Mouse (Mus musculus): ENCODE measurements at regions not wholly inside any gene's neighbourhood (a gene's known extent, or its start where the extent isn't known, plus 50 kb on each side); places are given as distances from the start of the nearest gene placed in this dataset.

DNA sequence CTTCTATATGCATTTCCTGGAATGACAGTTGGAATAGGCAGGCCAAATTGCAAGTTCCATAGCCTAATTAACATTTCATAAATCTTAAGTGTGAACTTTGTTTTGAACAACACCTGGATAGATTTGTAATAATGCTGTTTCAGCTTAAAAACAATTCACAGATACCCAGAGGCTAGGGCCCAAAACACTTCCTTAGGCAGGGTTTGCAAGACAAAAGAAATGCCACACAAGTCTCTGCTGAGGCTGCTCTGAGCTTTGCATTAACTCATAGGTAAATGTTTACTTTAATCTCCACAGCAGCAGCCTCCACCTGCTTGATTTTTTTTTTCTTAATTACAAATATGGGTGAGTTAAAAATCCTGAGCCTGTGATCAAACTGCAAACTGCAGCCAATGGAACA lies 118.4 kb downstream of the Gnat3 start:
- no peak for DNase-seq (ENCODE audit: low spot score)

- no peak for DNase-seq (ENCODE audit: low spot score)
Observed at GRCm38 (mm10) chr5:18082219-18082618, 119.9 kb downstream of the Gnat3 start.

- DNase-seq (ENCODE audit: low spot score), result no peak
Observed at GRCm38 (mm10) chr5:18083789-18084188, 121.4 kb downstream of the Gnat3 start.

- no peak for DNase-seq (ENCODE audit: low spot score)
Observed at GRCm38 (mm10) chr5:18085456-18085855, 123.1 kb downstream of the Gnat3 start.

GRCm38 (mm10) chr5:18087919-18088445 lies 125.6 kb downstream of the Gnat3 start:
- peak; percentile 11 for DNase-seq (ENCODE audit: low spot score)

- no peak for DNase-seq (ENCODE audit: low spot score)
Observed at GRCm38 (mm10) chr5:18089956-18090355, 127.6 kb downstream of the Gnat3 start.

DNA sequence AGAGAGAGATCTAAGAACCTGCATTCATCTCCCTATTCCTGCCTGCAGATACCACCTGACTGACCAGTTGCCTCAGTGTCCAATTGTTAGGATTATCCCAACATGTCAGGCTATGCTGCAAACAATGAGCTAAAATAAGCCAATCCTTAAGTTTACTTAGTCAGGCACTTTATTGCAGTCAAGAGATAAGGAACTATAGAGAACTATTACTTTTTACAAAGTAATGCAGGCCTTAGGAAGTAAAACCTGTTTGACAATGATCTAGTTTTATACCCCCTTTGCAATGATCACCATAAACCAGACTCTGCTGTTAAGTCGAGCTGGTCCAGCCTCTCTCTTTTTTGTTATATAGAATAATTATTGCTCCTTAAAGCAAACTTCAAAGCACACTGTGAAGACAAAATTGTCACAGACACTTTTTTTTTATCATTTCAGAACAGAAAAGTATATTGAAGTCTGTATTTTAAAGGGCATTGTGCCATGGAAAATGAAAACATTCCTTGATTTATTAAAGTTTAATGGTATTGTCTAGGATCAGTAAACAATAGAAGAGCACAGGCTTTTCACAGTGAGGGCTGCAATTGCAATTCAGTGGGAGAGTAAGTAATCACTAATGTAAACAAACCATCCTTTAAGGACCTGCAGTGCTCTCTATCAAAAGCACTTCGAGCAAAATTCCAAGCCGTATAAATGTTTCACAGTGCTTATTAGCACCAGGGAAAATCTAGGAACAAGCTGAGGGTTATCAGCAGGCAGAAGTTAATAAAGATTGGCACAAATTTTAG lies 152.7 kb downstream of the Gnat3 start:
- no peak for DNase-seq (ENCODE audit: low spot score)

- no peak for DNase-seq (ENCODE audit: low spot score)
Observed at GRCm38 (mm10) chr5:18135794-18136678, 173.7 kb downstream of the Gnat3 start.

GRCm38 (mm10) chr5:18137450-18138061 lies 175.2 kb downstream of the Gnat3 start:
- DNase-seq (ENCODE audit: low spot score), result no peak

DNA sequence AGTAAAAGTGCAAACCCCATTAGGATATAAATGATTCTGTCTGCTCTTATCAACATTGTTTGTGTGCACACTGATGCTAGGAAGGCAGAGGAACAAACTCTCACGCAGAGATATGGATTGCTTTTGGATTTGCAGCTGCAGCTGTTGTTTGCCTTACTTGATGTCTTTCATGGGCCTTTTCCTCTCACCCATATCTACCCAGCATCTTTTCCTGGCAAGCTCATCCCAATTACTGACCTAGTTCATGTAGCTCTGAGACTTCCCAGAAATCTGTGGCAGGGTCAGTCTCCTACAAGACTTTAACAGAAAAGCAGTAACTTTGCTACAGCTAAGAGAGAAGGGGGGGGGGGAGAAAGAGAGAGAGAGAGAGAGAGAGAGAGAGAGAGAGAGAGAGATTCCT lies 189.9 kb downstream of the Gnat3 start:
- DNase-seq (ENCODE audit: low spot score), result no peak

DNA sequence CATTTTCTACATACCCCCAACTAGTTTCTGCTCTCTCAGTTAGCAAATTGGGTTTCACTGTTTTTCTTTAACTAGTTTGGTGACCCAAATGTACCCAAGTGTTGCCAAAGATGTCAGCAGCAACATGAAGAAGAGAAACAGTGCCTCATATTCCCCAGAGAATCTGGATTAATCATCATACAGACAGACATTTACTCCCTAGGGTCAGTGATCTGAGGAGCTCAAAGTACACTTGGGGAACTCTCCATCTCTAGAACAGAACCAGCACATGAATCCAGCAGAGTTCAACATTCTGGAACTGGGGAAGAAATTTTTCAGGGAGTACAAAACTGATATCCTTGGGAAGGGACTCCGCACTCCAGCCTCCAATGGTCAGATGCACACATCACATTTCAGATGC lies 191.4 kb downstream of the Gnat3 start:
- no peak for DNase-seq (ENCODE audit: low spot score)

- DNase-seq (ENCODE audit: low spot score), result no peak
Observed at GRCm38 (mm10) chr5:18163515-18163914, 196.6 kb downstream of the Gnai1 start.

- DNase-seq (ENCODE audit: low spot score), result no peak
Observed at GRCm38 (mm10) chr5:18177810-18178209, 182.3 kb downstream of the Gnai1 start.

DNA sequence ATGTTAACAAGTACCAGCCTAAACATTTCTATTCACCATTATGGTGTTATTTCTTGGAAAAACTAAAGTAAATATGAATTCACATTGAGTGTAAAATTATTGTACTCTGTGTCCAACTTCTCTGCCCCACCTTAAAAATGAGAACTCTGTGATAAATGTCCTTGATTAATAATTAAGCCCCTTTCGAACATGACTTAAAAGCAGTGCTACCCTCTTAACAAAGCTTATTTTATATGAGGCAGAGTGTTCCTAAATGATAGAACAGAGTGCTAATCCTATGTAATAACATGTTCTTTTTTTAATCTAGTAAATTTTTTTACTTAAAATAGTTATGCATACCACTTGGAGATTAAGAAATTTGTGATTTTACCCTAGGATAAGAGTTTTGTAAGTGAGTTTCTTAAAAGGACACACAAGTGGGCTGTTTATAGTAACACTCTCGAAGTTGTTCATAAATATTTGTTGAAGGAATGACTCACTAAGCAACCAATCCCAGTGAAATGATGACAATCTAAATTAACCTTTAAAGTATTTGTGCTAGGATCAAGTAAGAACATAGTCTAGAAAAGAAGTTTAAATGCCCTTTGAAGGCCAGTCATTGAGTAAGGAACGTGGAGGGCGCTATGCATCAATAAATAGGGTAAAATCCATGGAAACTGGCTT lies 148.6 kb downstream of the Gnai1 start:
- no peak for DNase-seq (ENCODE audit: low spot score)
